Mouse (Mus musculus) v-Abl transformed pro-B cells (cell line): ENCODE results near the gene Wdr19.
"Not testable (repeated sequence)": the region's sequence is repeated elsewhere in the genome, so short reads cannot be mapped to it uniquely, and the experiment has no call there.

Experiments used
- in situ Hi-C, 2 experiments: fragments of 400-800 bp; cut with MboI; formaldehyde crosslinking; loops; one replicate each; pipeline ENCODE4 v1.15.1; 2025; ENCODE audit not compliant: unreplicated experiment in 2 of 2

Wdr19 gene

GRCm38 (mm10) chr5:65293627-65294026, 94.1 kb downstream of the Wdr19 start:
- in situ Hi-C loops, result no loop called here

- in situ Hi-C loops, result no loop called here
Measured at GRCm38 (mm10) chr5:65294270-65294669, 94.8 kb downstream of the Wdr19 start.

GRCm38 (mm10) chr5:65298167-65298950, 98.9 kb downstream of the Wdr19 start:
- in situ Hi-C loops, result no loop called here

GRCm38 (mm10) chr5:65299623-65300022, 100.1 kb downstream of the Wdr19 start:
- in situ Hi-C loops, result not testable (repeated sequence)

GRCm38 (mm10) chr5:65300121-65300520, 100.6 kb downstream of the Wdr19 start:
- in situ Hi-C loops, result no loop called here

- in situ Hi-C loops, result no loop called here
Measured at GRCm38 (mm10) chr5:65305516-65305915, 106.0 kb downstream of the Wdr19 start.

GRCm38 (mm10) chr5:65308208-65308607, 108.7 kb downstream of the Wdr19 start:
- in situ Hi-C loops, result no loop called here

GRCm38 (mm10) chr5:65308866-65309265, 109.4 kb downstream of the Wdr19 start:
- in situ Hi-C loops, result no loop called here
